Mouse (Mus musculus) mature B cell (primary cell): Measurements from ENCODE around the gene Aig1.

Source experiments
- in situ Hi-C: fragments of 300-500 bp; cut with MboI; formaldehyde crosslinking; loops from 2 replicates; pipeline ENCODE4 v1.14.3; 2019

Gene Aig1

GRCm38 (mm10) chr10:13641750-13642149 is 227.0 kb downstream of the Aig1 start:
- in situ Hi-C loops, result no loop called here

DNA sequence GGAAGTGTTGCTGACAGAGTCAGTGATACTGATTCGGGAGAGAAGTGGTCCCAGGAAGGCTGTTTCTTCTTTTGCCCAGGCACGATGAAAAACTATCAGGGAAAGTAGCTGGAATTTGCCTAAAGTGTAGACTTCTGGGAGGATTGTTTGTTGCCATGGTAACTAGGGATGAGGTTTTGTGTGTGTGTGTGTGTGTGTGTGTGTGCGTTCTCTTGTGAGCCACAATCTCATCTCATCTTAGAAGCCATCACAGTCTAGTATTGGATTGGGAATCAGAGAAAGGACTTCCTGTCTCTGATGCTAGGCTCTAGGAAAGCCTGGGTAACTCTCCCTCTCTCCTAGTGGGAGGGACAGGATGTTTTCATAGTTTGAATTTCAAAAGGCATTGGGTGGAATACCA is 237.0 kb downstream of the Aig1 start:
- in situ Hi-C loops, result no loop called here

- in situ Hi-C loops, result no loop called here
These were observed 245.0 kb downstream of the Aig1 start for GRCm38 (mm10) chr10:13623735-13624134.

DNA sequence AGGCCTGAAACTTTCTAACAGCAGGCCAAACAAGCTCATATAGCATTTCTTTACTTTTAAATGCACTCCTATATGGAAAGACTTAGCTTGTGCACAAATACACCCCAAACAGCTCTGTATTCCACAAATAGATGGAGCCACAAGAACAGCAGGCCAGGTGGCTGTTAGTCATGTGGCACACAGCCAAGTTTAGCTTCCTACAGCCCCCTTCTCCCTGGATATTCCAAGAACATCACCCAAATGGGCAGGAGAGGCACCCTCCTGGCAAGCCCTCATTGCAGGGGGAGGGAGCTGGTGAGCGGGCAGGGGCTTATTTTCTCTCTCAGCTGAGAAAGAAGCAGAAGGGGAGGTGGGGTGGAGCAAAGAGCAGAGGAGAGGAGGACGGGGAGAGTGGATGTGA is 267.9 kb downstream of the Aig1 start:
- in situ Hi-C loops, result no loop called here

GRCm38 (mm10) chr10:13597491-13597890 is 271.3 kb downstream of the Aig1 start:
- in situ Hi-C loops, result no loop called here
